Comparison of ENCODE assay signal across 9 mouse cellular contexts in genomic region chr15:77883697-77884010, GRCm38 (mm10). TPM values are rescaled to one million over a fixed set of nuclear protein-coding genes. Genes with fewer than 3 reads are reported as not detected.
DNase-seq lines count a peak whose midpoint lies in the region; ATAC-seq and TF ChIP-seq lines count a peak whose summit lies in the region.
"Had no signal": no experiment of that assay in that cellular context is flagged by ENCODE, and none has a peak within 500 bp of the region (broad histone marks: within the 10 kb centered on the region; RNA-seq: fewer than 3 reads in every experiment).

No protein-coding gene starts in this region.

- TF ChIP-seq POLR2A in ES-Bruce4 (IDR thresholded peaks at IDR 0.05; ENCODE audit: insufficient read depth, low read length): no peak

- peak overlapping the region; percentile 29; the same call in 1 of the 2 replicates for H3K9ac ChIP-seq in kidney, embryonic 15.5 days
- peak overlapping the region; percentile 8 for H3K9ac ChIP-seq in ES-Bruce4 (ENCODE audit: low read depth, poor library complexity, severe bottlenecking)
- H3K9ac ChIP-seq in embryonic facial prominence, embryonic 11.5 days (replicated peaks; ENCODE audit: low read length): peak overlapping the region; percentile 22; the same call in 1 of the 2 replicates
- peak overlapping the region; percentile 39; the same call in 1 of the 2 replicates for H3K9ac ChIP-seq in limb, embryonic 13.5 days

- H3K27me3 ChIP-seq in kidney, embryonic 15.5 days: no peaks in the 10 kb centered on the region
- H3K27me3 ChIP-seq in ES-Bruce4 (ENCODE audit: control insufficient read depth, insufficient read depth, low read length, poor library complexity, severe bottlenecking): no peaks in the 10 kb centered on the region
- H3K27me3 ChIP-seq in embryonic facial prominence, embryonic 11.5 days (ENCODE audit: control insufficient read depth, insufficient read depth, low read length): no peaks in the 10 kb centered on the region
- H3K27me3 ChIP-seq in limb, embryonic 13.5 days: no peaks in the 10 kb centered on the region

- WGBS in kidney, embryonic 15.5 days: 32% methylated on average over 4 of the region's 4 CpGs
- 49% methylated on average over 4 of the region's 4 CpGs for WGBS in embryonic facial prominence, embryonic 11.5 days
- WGBS in limb, embryonic 13.5 days: 58% methylated on average over 4 of the region's 4 CpGs

- TF ChIP-seq EP300 in ES-Bruce4 (IDR thresholded peaks at IDR 0.05; ENCODE audit: insufficient read depth, low read depth, low read length): 0 out of 2 replicates have a peak, but pooled peaks have one; percentile 13

- DNase-seq in kidney, adult 11 months: no peak
- DNase-seq in embryonic facial prominence, embryonic 11.5 days (ENCODE audit: low spot score): no peak
- no peak for DNase-seq in right cerebral cortex, adult 2 months (ENCODE audit: low spot score in 2 of 2)
- DNase-seq in adrenal gland, adult 8-10 months: no peak

- H3K27ac ChIP-seq in kidney, embryonic 15.5 days: peak overlapping the region; percentile 97
- peak overlapping the region; percentile 85 for H3K27ac ChIP-seq in ES-Bruce4 (ENCODE audit: insufficient read depth, low read length)
- peak overlapping the region; percentile 79 for H3K27ac ChIP-seq in embryonic facial prominence, embryonic 11.5 days (replicated peaks; ENCODE audit: low read depth, low read length)
- peak overlapping the region; percentile 52; the same call in 1 of the 2 replicates for H3K27ac ChIP-seq in limb, embryonic 13.5 days

- H3K9me3 ChIP-seq in kidney, embryonic 15.5 days (replicated peaks): no peaks in the 10 kb centered on the region
- H3K9me3 ChIP-seq in ES-Bruce4 (replicated peaks; ENCODE audit: control insufficient read depth, insufficient read depth, low read length, poor library complexity, severe bottlenecking): no peaks in the 10 kb centered on the region
- no peaks in the 10 kb centered on the region for H3K9me3 ChIP-seq in embryonic facial prominence, embryonic 11.5 days (replicated peaks; ENCODE audit: control insufficient read depth, low read length)
- no peaks in the 10 kb centered on the region for H3K9me3 ChIP-seq in limb, embryonic 13.5 days

- H3K4me3 ChIP-seq in kidney, embryonic 15.5 days (replicated peaks): 0 out of 2 replicates have a peak overlapping the region, but pooled peaks have one; percentile 3
- H3K4me3 ChIP-seq in ES-Bruce4 (ENCODE audit: low read depth, low read length): peak overlapping the region; percentile 28
- H3K4me3 ChIP-seq in embryonic facial prominence, embryonic 11.5 days (ENCODE audit: low read depth, low read length): no peak overlapping the region
- no peak overlapping the region for H3K4me3 ChIP-seq in limb, embryonic 13.5 days

- H3K36me3 ChIP-seq in kidney, embryonic 15.5 days: no peaks in the 10 kb centered on the region
- no peaks in the 10 kb centered on the region for H3K36me3 ChIP-seq in ES-Bruce4 (ENCODE audit: control insufficient read depth, insufficient read depth, low read length, poor library complexity, severe bottlenecking)
- H3K36me3 ChIP-seq in embryonic facial prominence, embryonic 11.5 days (replicated peaks; ENCODE audit: control insufficient read depth, insufficient read depth, low read depth, low read length): no peaks in the 10 kb centered on the region
- no peaks in the 10 kb centered on the region for H3K36me3 ChIP-seq in limb, embryonic 13.5 days

- peaks cover 50% of the 10 kb centered on the region for H3K4me1 ChIP-seq in kidney, embryonic 15.5 days
- peaks cover 10% of the 10 kb centered on the region for H3K4me1 ChIP-seq in ES-Bruce4 (ENCODE audit: control insufficient read depth, insufficient read depth, low read length)
- peaks cover 9% of the 10 kb centered on the region; the same call in 1 of the 2 replicates for H3K4me1 ChIP-seq in embryonic facial prominence, embryonic 11.5 days (ENCODE audit: control insufficient read depth, insufficient read depth, low read length)
- H3K4me1 ChIP-seq in limb, embryonic 13.5 days: peaks cover 21% of the 10 kb centered on the region

- H3K4me2 ChIP-seq in kidney, embryonic 15.5 days: peak overlapping the region; percentile 45
- no peak overlapping the region; the same call in 1 of the 2 replicates for H3K4me2 ChIP-seq in embryonic facial prominence, embryonic 11.5 days (ENCODE audit: low read depth, low read length)
- H3K4me2 ChIP-seq in limb, embryonic 13.5 days (replicated peaks): peak overlapping the region; percentile 41; the same call in 1 of the 2 replicates

- no peak for TF ChIP-seq CTCF in ES-Bruce4 (IDR thresholded peaks at IDR 0.05; ENCODE audit: low read depth, low read length)

- peak; percentile 23; the same call in 1 of the 2 replicates for ATAC-seq in kidney, embryonic 15.5 days (replicated peaks; ENCODE audit: low FRiP score)
- ATAC-seq in embryonic facial prominence, embryonic 11.5 days (replicated peaks; ENCODE audit: insufficient number of reproducible peaks, low FRiP score, low TSS enrichment, low read depth): no peak
- no peak for ATAC-seq in limb, embryonic 13.5 days (ENCODE audit: low FRiP score, low read depth)
- no peak for ATAC-seq in cerebellum, adult (ENCODE audit: insufficient number of reproducible peaks, low FRiP score, low TSS enrichment)
- ATAC-seq: forebrain, embryonic 16.5 days had no signal

RNA-seq across cellular contexts. Expression of gene Myh9, which starts 41.7 kb away (rescaled TPM):
- 56.2 and 60.2 TPM in 2 replicates for polyA plus RNA-seq in kidney, embryonic 15.5 days (2015; fragmentation: Nextera tagmentation; extraction: Ambion mirVana)
- 584 and 601 TPM in 2 replicates for polyA plus RNA-seq in ES-Bruce4 (2011; ENCODE audit: insufficient read depth, insufficient read length, low read depth, missing spikeins)
- polyA plus RNA-seq in embryonic facial prominence, embryonic 11.5 days (2014; fragmentation: Nextera tagmentation; extraction: Ambion mirVana): 23.4 and 25.1 TPM in 2 replicates
- polyA plus RNA-seq in limb, embryonic 13.5 days (2015; fragmentation: Nextera tagmentation; extraction: Ambion mirVana): 34.1 and 38.1 TPM in 2 replicates
- 100 to 1,000 TPM; 304 to 366 (median 340) TPM for total RNA-seq in adrenal gland, adult 8-10 months (2022)

RNA-seq across cellular contexts. Expression of gene Txn2, which starts 45.2 kb away (rescaled TPM):
- polyA plus RNA-seq in kidney, embryonic 15.5 days (2015; fragmentation: Nextera tagmentation; extraction: Ambion mirVana): 240 and 253 TPM in 2 replicates
- polyA plus RNA-seq in ES-Bruce4 (2011; ENCODE audit: insufficient read depth, insufficient read length, low read depth, missing spikeins): 167 and 174 TPM in 2 replicates
- polyA plus RNA-seq in embryonic facial prominence, embryonic 11.5 days (2014; fragmentation: Nextera tagmentation; extraction: Ambion mirVana): 239 and 248 TPM in 2 replicates
- polyA plus RNA-seq in limb, embryonic 13.5 days (2015; fragmentation: Nextera tagmentation; extraction: Ambion mirVana): 237 and 238 TPM in 2 replicates
- total RNA-seq in adrenal gland, adult 8-10 months (2022): 100 to 1,000 TPM; 548 to 745 (median 627) TPM

Comparison
In these comparisons a context has a peak if more than half of its experiments do, and no peak if none do; other contexts are left out.
1. H3K4me3 ChIP-seq: peak in kidney, embryonic 15.5 days (single experiment) and ES-Bruce4 (single experiment); none in embryonic facial prominence, embryonic 11.5 days (single experiment) and limb, embryonic 13.5 days (single experiment).
2. Peak in every context shown above with its lines, with median percentiles within 50 percentile points of each other: H3K27ac ChIP-seq and H3K9ac ChIP-seq.